Mouse (Mus musculus) intestine, embryonic 15.5 days (tissue): ENCODE measurements around the gene Zdhhc3. TPM values are rescaled to one million over a fixed set of nuclear protein-coding genes. Genes with fewer than 3 reads are reported as not detected.

Experiments used
- ATAC-seq: fragments of 200-750 bp; cut with Nextera tagmentation; 2 replicates; pipeline ENCODE4 v1.8.0; 2017; ENCODE audit warnings: moderate TSS enrichment, moderate library complexity
- H3K27ac ChIP-seq: fragments of 300-500 bp; sonication (generic); 2 replicates; pipeline ENCODE4 v1.5.1; 2015; ENCODE audit warnings: mild to moderate bottlenecking, inconsistent platforms
- H3K27me3 ChIP-seq: fragments of 300-500 bp; sonication (generic); replicated peaks from 2 replicates; pipeline ENCODE4 v1.6.1; 2015; ENCODE audit warnings: inconsistent platforms
- H3K36me3 ChIP-seq: fragments of 300-500 bp; sonication (generic); 2 replicates; pipeline ENCODE4 v1.6.1; 2015; ENCODE audit warnings: inconsistent platforms
- H3K4me1 ChIP-seq: fragments of 300-500 bp; sonication (generic); replicated peaks from 2 replicates; pipeline ENCODE4 v1.6.1; 2015; ENCODE audit warnings: inconsistent platforms
- H3K4me2 ChIP-seq: fragments of 300-500 bp; sonication (generic); replicated peaks from 2 replicates; pipeline ENCODE4 v1.6.1; 2015; ENCODE audit warnings: mild to moderate bottlenecking, inconsistent platforms
- H3K4me3 ChIP-seq: fragments of 300-500 bp; sonication (generic); replicated peaks from 2 replicates; pipeline ENCODE4 v1.5.1; 2015; ENCODE audit warnings: inconsistent platforms
- H3K9ac ChIP-seq: fragments of 300-500 bp; sonication (generic); 2 replicates; pipeline ENCODE4 v1.6.1; 2015; ENCODE audit warnings: inconsistent platforms
- H3K9me3 ChIP-seq: fragments of 300-500 bp; sonication (generic); 2 replicates; pipeline ENCODE4 v1.6.1; 2016; ENCODE audit warnings: inconsistent platforms
- WGBS: fragments of 180-500 bp; shearing (Covaris S2); methylation state at CpG from one replicate; pipeline ENCODE4 v1.1.7; 2015; 5-methylcytosine and 5-hydroxymethylcytosine counted together
- polyA plus RNA-seq: library from polyadenylated mRNA; unstranded; fragments of >200 nt; fragmentation: Nextera tagmentation; extraction: Ambion mirVana; gene quantifications from 2 replicates; pipeline ENCODE4 v1.2.1, GENCODE M21; 2015

The Zdhhc3 gene
- polyA plus RNA-seq, 1 experiment from 2014 or later = 82.6 TPM

DNA sequence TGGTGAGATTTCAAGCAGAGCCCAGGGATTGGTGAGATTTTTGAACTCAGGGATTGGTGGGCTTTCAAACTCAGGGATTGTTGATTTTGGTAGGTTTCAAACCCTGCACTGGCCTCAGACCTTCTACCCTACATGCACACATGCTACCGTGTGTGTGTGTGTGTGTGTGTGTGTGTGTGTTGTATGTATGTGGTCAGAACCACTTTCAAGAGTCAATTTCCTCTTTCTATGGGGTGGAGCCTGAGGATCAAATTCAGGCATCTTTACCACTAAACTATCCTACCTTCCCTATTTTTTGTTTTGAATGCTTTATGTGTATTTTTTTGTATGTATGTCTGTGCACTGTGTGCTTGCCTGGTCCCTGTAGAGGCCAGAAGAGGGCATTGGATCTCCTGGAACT is 65.3 kb downstream of the Zdhhc3 start:
- Histone ChIP-seq H3K27me3 (no peaks in the 10 kb centered on the region), H3K36me3 (no peaks in the 10 kb centered on the region), H3K9me3 (no peaks in the 10 kb centered on the region), H3K4me1 (no peaks in the 10 kb centered on the region), H3K4me3 (no peak overlapping the region), H3K27ac (no peak overlapping the region), H3K4me2 (no peak overlapping the region), H3K9ac (no peak overlapping the region)
- no peak for ATAC-seq
- 78% methylated on average over 1 of the region's 1 CpGs for WGBS

GRCm38 (mm10) chr9:123034426-123034825 is 78.6 kb downstream of the Zdhhc3 start, which contains the start of gene Tgm4:
Gene Tgm4, plus strand, starts transcription at chr9:123034726.
- H3K36me3 ChIP-seq = no peaks in the 10 kb centered on the region
- H3K9me3 ChIP-seq = no peaks in the 10 kb centered on the region
- no peak within 1 kb of the TSS for H3K4me2 ChIP-seq
- WGBS = 84% methylated on average over 4 of the region's 4 CpGs
- no peak within 1 kb of the TSS for H3K4me3 ChIP-seq
- no peak for ATAC-seq
- H3K27ac ChIP-seq = no peak within 1 kb of the TSS
- H3K9ac ChIP-seq = no peak within 1 kb of the TSS
- H3K27me3 ChIP-seq = no peaks in the 10 kb centered on the region
- H3K4me1 ChIP-seq = 0 out of 2 replicates have a peak, but pooled peaks cover 3% of the 10 kb centered on the region

- ATAC-seq = no peak
- H3K4me3 ChIP-seq = no peak overlapping the region
- H3K4me2 ChIP-seq = no peak overlapping the region
- H3K9me3 ChIP-seq = no peaks in the 10 kb centered on the region
- H3K27ac ChIP-seq = no peak overlapping the region
- 69% methylated on average over 13 of the region's 13 CpGs for WGBS
- no peaks in the 10 kb centered on the region for H3K27me3 ChIP-seq
- H3K36me3 ChIP-seq = no peaks in the 10 kb centered on the region
- H3K4me1 ChIP-seq = 0 out of 2 replicates have a peak, but pooled peaks cover 3% of the 10 kb centered on the region
- H3K9ac ChIP-seq = no peak overlapping the region
Observed at GRCm38 (mm10) chr9:123031496-123032246, 81.3 kb downstream of the Zdhhc3 start.

- Histone ChIP-seq H3K4me2 (no peak overlapping the region), H3K9me3 (no peaks in the 10 kb centered on the region), H3K9ac (no peak overlapping the region), H3K36me3 (no peaks in the 10 kb centered on the region), H3K27ac (no peak overlapping the region), H3K4me1 (0 out of 2 replicates have a peak, but pooled peaks cover 2% of the 10 kb centered on the region), H3K27me3 (no peaks in the 10 kb centered on the region), H3K4me3 (no peak overlapping the region)
- ATAC-seq = no peak
- WGBS = 84% methylated on average over 2 of the region's 2 CpGs
Observed at GRCm38 (mm10) chr9:123024201-123024600, 88.8 kb downstream of the Zdhhc3 start.

DNA sequence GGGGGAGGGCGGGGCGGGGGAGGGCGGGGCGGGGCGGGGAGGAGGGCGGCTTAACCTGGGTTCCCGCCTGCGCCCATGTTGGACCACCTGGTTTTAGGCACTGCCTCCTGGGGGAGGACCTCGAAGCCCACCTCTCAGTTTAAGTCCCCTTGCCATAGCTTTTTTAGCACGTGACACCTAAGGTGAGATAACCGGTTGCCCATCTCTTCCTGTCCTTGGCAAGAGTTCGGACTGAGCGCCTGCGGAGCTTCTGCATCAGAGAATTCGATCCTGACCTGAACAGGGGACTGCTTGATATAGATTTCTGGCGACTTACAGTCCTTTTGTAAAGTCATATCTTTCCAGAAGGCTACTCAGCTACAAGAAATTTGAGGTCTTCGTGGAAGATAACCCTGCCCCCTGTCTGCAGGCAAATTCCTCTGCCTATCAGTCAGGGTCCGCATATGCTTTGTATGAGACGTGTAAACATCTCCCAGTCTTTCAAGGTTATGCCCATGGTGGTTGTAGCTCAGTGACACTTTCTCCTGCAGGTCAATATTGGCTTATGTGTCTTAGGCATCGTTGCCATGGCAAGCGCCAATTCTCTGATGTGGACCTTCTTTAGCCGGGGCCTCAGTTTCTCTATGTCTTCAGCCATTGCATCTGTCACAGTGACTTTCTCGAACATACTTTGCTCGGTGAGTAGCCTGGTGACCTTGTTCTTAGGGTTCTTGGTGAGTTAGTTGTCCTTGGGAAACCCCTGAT is 91.2 kb downstream of the Zdhhc3 start:
- H3K4me3 ChIP-seq = peak overlapping the region; percentile 79
- no peaks in the 10 kb centered on the region for H3K36me3 ChIP-seq
- no peaks in the 10 kb centered on the region for H3K27me3 ChIP-seq
- H3K4me1 ChIP-seq = 0 out of 2 replicates have a peak, but pooled peaks cover 2% of the 10 kb centered on the region
- no peak overlapping the region for H3K27ac ChIP-seq
- 39% methylated on average over 16 of the region's 24 CpGs for WGBS
- H3K9ac ChIP-seq = peak overlapping the region; percentile 40; the same call in 1 of the 2 replicates
- ATAC-seq = peak; percentile 3; the same call in 1 of the 2 replicates
- no peaks in the 10 kb centered on the region for H3K9me3 ChIP-seq
- H3K4me2 ChIP-seq = peak overlapping the region; percentile 74

- Histone ChIP-seq H3K27ac (peak within 1 kb of the TSS; percentile 96), H3K36me3 (peaks cover 4% of the 10 kb centered on the region; the same call in 1 of the 2 replicates), H3K4me2 (peak within 1 kb of the TSS; percentile 74), H3K4me3 (peak within 1 kb of the TSS; percentile 79), H3K9me3 (no peaks in the 10 kb centered on the region), H3K9ac (peak within 1 kb of the TSS; percentile 79), H3K4me1 (0 out of 2 replicates have a peak, but pooled peaks cover 2% of the 10 kb centered on the region), H3K27me3 (no peaks in the 10 kb centered on the region)
- ATAC-seq = peak; percentile 99
- under 1% methylated on average over 54 of the region's 69 CpGs for WGBS
Observed at GRCm38 (mm10) chr9:123020995-123021631, 91.9 kb downstream of the Zdhhc3 start, which contains the start of gene Tmem42. Gene Tmem42, plus strand, starts transcription at chr9:123021326.

Other genes with a start within 250 kb of the Zdhhc3 start
- 46.6 and 48.3 TPM in 2 replicates for gene Zfp445, start 247.2 kb downstream of the Zdhhc3 start, polyA plus RNA-seq
- gene Zkscan7, start 227.5 kb downstream of the Zdhhc3 start, polyA plus RNA-seq = 2.8 and 3.4 TPM in 2 replicates
- gene Zfp105, start 190.1 kb downstream of the Zdhhc3 start, polyA plus RNA-seq = 12.2 and 13.7 TPM in 2 replicates
- 32.8 and 33.7 TPM in 2 replicates for gene 1110059G10Rik, start 162.2 kb downstream of the Zdhhc3 start, polyA plus RNA-seq
- gene Kif15, start 162.2 kb downstream of the Zdhhc3 start, polyA plus RNA-seq = 44.9 and 46.1 TPM in 2 replicates
- 19.2 and 19.3 TPM in 2 replicates for gene Tmem42, start 91.9 kb downstream of the Zdhhc3 start, polyA plus RNA-seq
- gene Tgm4, start 78.5 kb downstream of the Zdhhc3 start, polyA plus RNA-seq = 0.26 and 0.45 TPM in 2 replicates
- gene Exosc7, start within 50 bp of the Zdhhc3 start, polyA plus RNA-seq = 135 and 138 TPM in 2 replicates
- 0.51 TPM in 1 of 2 replicates, not detected in the other for gene Clec3b, start 37.7 kb upstream of the Zdhhc3 start, polyA plus RNA-seq
- 13.6 and 14.7 TPM in 2 replicates for gene Cdcp1, start 102.8 kb upstream of the Zdhhc3 start, polyA plus RNA-seq
- 14.3 and 15.1 TPM in 2 replicates for gene Tmem158, start 147.6 kb upstream of the Zdhhc3 start, polyA plus RNA-seq